23 mouse cellular contexts compared by ENCODE assay signal in the genomic region with DNA sequence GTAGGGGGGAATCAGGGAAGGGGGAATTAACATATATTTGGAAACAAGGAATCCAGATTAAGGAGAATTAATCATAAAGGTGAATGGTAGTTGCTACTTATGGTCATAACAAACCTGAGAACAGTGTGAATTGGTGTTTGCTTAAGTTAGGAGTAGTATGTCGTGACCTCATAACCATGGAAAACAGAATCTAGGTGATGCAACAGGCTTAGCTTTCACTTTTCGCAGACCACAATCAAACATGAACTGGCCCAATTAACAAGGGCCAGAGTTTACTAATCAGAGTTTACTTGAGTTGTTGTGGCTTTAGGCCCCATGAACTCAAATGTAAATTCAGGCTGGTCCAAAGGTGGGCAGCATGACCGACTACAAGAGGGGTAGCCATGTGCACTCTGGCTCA.
A peak's percentile ranks its signal among the peaks of the same experiment; 100 is the strongest.
DNase-seq lines count a peak whose midpoint lies in the region; ATAC-seq and TF ChIP-seq lines count a peak whose summit lies in the region.
"Had no signal": no experiment of that assay in that cellular context is flagged by ENCODE, and none has a peak within 500 bp of the region (broad histone marks: within the 10 kb centered on the region; RNA-seq: fewer than 3 reads in every experiment).

No protein-coding gene starts in this region.

- no peak overlapping the region for H3K9ac ChIP-seq in liver, postnatal 0 days (replicated peaks)
- no peak overlapping the region for H3K9ac ChIP-seq in liver, embryonic 12.5 days
- no peak overlapping the region for H3K9ac ChIP-seq in hindbrain, embryonic 13.5 days
- H3K9ac ChIP-seq: embryonic facial prominence, embryonic 12.5 days; forebrain, embryonic 13.5 days; forebrain, embryonic 15.5 days had no signal

- no peak overlapping the region for H3K4me2 ChIP-seq in liver, postnatal 0 days (ENCODE audit: low read depth, low read length)
- H3K4me2 ChIP-seq in liver, embryonic 12.5 days, result no peak overlapping the region
- no peak overlapping the region for H3K4me2 ChIP-seq in hindbrain, embryonic 13.5 days
- H3K4me2 ChIP-seq: embryonic facial prominence, embryonic 12.5 days; forebrain, embryonic 13.5 days; forebrain, embryonic 15.5 days had no signal

- no peak for TF ChIP-seq CTCF in layer of hippocampus, adult 2 months (conservative IDR thresholded peaks at IDR 0.05)
- TF ChIP-seq CTCF in liver, postnatal 0 days (IDR thresholded peaks at IDR 0.05; ENCODE audit: low read depth), result no peak

- WGBS in liver, postnatal 0 days (ENCODE audit: insufficient replicate concordance), result 65% methylated on average over 3 of the region's 3 CpGs
- whole genome bisulfite sequencing in liver, embryonic 12.5 days (ENCODE audit: insufficient replicate concordance), result 88% methylated on average over 3 of the region's 3 CpGs
- 96% methylated on average over 3 of the region's 3 CpGs for WGBS in hindbrain, embryonic 13.5 days

- peak; percentile 58 for ATAC-seq in liver, postnatal 0 days
- ATAC-seq in liver, embryonic 12.5 days, result no peak
- ATAC-seq in granulocyte monocyte progenitor cell, adult 5-6 weeks (replicated peaks; ENCODE audit: poor library complexity, severe bottlenecking), result peak; percentile 61
- ATAC-seq in hindbrain, embryonic 13.5 days (ENCODE audit: low FRiP score), result no peak
- ATAC-seq: activated CD4-positive, CD25-positive, alpha-beta regulatory T cell, adult 4 months; Patski had no signal

- peaks cover 7% of the 10 kb centered on the region; the same call in 1 of the 2 replicates for H3K36me3 ChIP-seq in liver, postnatal 0 days (replicated peaks; ENCODE audit: insufficient read depth, low read length)
- peaks cover 46% of the 10 kb centered on the region for H3K36me3 ChIP-seq in liver, embryonic 12.5 days
- H3K36me3 ChIP-seq in hindbrain, embryonic 13.5 days, result peaks cover 56% of the 10 kb centered on the region

- no peaks in the 10 kb centered on the region for H3K9me3 ChIP-seq in liver, postnatal 0 days (ENCODE audit: low read length)
- H3K9me3 ChIP-seq in liver, embryonic 12.5 days (replicated peaks), result no peaks in the 10 kb centered on the region
- no peaks in the 10 kb centered on the region for H3K9me3 ChIP-seq in hindbrain, embryonic 13.5 days
- H3K9me3 ChIP-seq: embryonic facial prominence, embryonic 10.5 days; embryonic facial prominence, embryonic 12.5 days; forebrain, embryonic 13.5 days; forebrain, embryonic 15.5 days; G1E had no signal

- no peaks in the 10 kb centered on the region for H3K27me3 ChIP-seq in liver, postnatal 0 days (ENCODE audit: insufficient read depth, low read length)
- H3K27me3 ChIP-seq in liver, embryonic 12.5 days (replicated peaks), result no peaks in the 10 kb centered on the region
- no peaks in the 10 kb centered on the region for H3K27me3 ChIP-seq in hindbrain, embryonic 13.5 days
- H3K27me3 ChIP-seq: embryonic facial prominence, embryonic 12.5 days; forebrain, embryonic 13.5 days; forebrain, embryonic 15.5 days; Patski had no signal

- peaks cover 3% of the 10 kb centered on the region for H3K4me1 ChIP-seq in liver, postnatal 0 days (ENCODE audit: insufficient read depth)
- H3K4me1 ChIP-seq in liver, embryonic 12.5 days, result 0 out of 2 replicates have a peak, but pooled peaks cover 3% of the 10 kb centered on the region
- H3K4me1 ChIP-seq in hindbrain, embryonic 13.5 days (replicated peaks), result no peaks in the 10 kb centered on the region
- H3K4me1 ChIP-seq: embryonic facial prominence, embryonic 10.5 days; embryonic facial prominence, embryonic 12.5 days; forebrain, embryonic 13.5 days had no signal

- no peak for DNase-seq in layer of hippocampus, adult 2 months (ENCODE audit: low spot score in 2 of 2)
- no peak for DNase-seq in layer of hippocampus, adult 9-11 months
- no peak for DNase-seq in liver, postnatal 0 days
- peak; percentile 32 for DNase-seq in 416B (ENCODE audit: low read depth)
- DNase-seq in urinary bladder, postnatal 25 days (ENCODE audit: low spot score), result no peak
- DNase-seq: adrenal gland, adult 8-10 months; adrenal gland, postnatal 14 days; adrenal gland, postnatal 36 days; cerebellum, adult 11-12 months; cerebellum, adult 2 months; cerebellum, adult 9-10 months; cerebellum, postnatal 10 days; cerebellum, postnatal 25 days had no signal

- no peak overlapping the region for H3K4me3 ChIP-seq in layer of hippocampus, adult 2 months
- no peak overlapping the region for H3K4me3 ChIP-seq in liver, postnatal 0 days (ENCODE audit: low read depth, low read length)
- H3K4me3 ChIP-seq in liver, embryonic 12.5 days, result no peak overlapping the region
- no peak overlapping the region for H3K4me3 ChIP-seq in hindbrain, embryonic 13.5 days
- H3K4me3 ChIP-seq: embryonic facial prominence, embryonic 10.5 days; embryonic facial prominence, embryonic 12.5 days; forebrain, embryonic 13.5 days; forebrain, embryonic 15.5 days had no signal

- no peak for TF ChIP-seq EP300 in liver, postnatal 0 days (IDR thresholded peaks at IDR 0.05; ENCODE audit: low read depth)

- H3K27ac ChIP-seq in layer of hippocampus, adult 2 months, result peak overlapping the region; percentile 12; the same call in 1 of the 2 replicates
- H3K27ac ChIP-seq in liver, postnatal 0 days (ENCODE audit: low read depth), result no peak overlapping the region
- no peak overlapping the region for H3K27ac ChIP-seq in liver, embryonic 12.5 days
- no peak overlapping the region for H3K27ac ChIP-seq in hindbrain, embryonic 13.5 days
- H3K27ac ChIP-seq: embryonic facial prominence, embryonic 10.5 days; embryonic facial prominence, embryonic 12.5 days; forebrain, embryonic 13.5 days; forebrain, embryonic 15.5 days had no signal

Comparison
In these comparisons a context has a peak if more than half of its experiments do, and no peak if none do; other contexts are left out.
1. ATAC-seq: peak in liver, postnatal 0 days (single experiment) and granulocyte monocyte progenitor cell, adult 5-6 weeks (single experiment); none in liver, embryonic 12.5 days (single experiment) and hindbrain, embryonic 13.5 days (single experiment).